Mouse (Mus musculus) adrenal gland, adult 8-10 months (tissue): ENCODE measurements at regions not wholly inside any gene's neighbourhood (a gene's known extent, or its start where the extent isn't known, plus 50 kb on each side); places are given as distances from the start of the nearest gene placed in this dataset.

Source experiments
- DNase-seq: peaks from one replicate; pipeline ENCODE4 v3.0.0; 2022

DNA sequence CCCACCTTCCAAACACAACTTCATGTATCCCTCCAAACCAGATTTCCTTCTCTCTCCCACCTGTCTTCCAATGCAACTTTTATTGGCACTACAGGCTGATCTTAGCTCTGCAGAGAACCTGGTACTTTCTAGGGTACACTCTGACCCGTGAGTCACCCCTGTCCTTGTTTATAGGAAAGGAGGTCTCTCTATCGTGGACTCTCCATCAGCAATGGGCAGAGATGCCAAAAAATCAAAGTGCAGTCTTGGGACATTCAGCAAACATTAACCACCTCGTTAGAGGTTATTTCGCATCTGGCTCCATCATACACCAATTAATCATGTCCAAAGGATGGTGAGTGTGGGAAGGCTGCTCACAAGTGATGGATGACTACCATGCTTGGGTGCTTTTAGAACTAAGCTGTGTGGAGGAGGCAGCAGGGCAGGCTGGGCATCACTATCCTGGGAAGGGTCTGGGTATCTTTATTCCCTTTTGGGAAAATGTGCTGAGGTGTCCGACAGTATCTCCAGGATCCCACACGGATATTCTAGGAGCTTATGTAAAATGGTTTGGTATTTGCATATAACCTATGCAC, 214.0 kb upstream of the Dynlrb2 start:
- no peak for DNase-seq

DNA sequence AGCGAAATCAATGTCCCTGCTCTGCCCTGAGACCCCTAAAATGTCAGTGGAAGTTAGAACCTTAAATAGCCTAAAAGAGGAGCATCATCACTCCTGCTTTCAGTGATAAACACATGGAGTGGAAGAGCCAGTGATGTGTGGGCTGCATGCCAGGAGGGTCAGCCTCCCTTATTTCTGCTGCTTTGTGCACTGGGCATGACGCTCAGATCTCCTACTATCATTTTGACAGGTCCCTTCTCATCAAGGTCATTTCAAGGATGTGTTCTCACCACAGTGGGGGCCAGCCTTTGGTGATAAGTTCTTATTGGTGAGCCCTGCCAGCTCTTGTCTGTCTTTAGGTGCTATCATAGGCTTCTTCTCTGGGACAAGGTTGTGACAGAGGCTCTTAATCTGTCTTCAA, 215.5 kb upstream of the Dynlrb2 start:
- no peak for DNase-seq

GRCm38 (mm10) chr8:116283990-116284389, 220.8 kb upstream of the Dynlrb2 start:
- DNase-seq: no peak

GRCm38 (mm10) chr8:116282341-116282740, 222.4 kb upstream of the Dynlrb2 start:
- DNase-seq: no peak

DNA sequence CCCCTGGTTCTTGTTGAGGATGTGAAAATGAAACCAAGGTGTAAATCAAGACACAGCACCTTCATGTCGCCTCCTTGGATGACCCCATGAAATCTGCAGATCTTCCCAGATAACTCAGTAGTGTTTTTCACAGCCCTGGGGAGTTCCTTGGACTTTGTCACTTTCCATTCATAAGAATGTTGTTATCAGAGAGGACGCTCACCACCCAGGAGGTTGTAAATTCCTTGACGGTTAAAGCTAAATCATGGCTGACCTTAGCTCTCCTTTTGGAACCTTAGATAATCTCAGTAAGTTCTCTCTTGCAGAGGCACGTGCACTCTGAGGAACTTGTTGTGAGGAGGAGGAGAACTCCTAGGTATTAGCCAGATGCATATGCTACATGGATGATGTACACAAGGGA, 229.8 kb upstream of the Dynlrb2 start:
- DNase-seq: no peak

DNA sequence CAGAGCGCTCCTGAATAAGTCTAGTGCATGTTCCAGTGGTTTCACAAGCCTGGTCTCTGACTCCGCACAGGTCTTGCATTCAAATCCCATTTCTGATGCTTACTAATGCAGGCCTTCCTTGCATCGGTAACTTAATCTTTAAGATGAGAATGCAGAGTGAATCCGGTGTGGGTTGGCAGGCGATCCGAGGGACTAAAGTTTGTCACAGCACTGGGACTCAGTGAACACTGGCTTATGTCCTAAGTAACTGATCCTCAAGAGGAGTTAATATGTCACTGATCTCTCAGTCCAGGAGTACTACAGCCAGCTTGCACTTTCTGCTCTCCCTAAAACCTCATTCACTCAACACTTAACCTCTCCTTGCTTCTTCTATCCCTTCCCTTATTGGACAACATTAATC, 233.5 kb upstream of the Dynlrb2 start:
- no peak for DNase-seq

DNA sequence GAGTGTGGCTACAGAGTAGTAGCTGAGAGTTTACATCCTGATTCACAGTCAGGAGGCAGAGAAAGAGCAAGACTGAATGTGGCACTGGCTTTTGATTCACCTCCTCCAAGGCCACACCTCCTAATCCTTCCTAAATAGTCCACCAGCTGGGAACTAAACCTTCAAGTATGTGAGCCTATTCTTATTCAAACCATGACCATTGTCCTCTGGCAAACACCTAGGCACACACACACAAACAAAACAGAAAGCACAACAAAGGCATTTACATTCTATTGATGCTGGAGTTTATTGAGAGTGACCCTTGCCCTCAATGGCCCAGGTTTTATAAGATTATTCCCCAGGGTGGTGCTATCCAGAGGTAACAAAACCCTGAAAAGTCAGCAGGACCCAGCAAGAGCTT, 235.4 kb upstream of the Dynlrb2 start:
- DNase-seq: no peak

DNA sequence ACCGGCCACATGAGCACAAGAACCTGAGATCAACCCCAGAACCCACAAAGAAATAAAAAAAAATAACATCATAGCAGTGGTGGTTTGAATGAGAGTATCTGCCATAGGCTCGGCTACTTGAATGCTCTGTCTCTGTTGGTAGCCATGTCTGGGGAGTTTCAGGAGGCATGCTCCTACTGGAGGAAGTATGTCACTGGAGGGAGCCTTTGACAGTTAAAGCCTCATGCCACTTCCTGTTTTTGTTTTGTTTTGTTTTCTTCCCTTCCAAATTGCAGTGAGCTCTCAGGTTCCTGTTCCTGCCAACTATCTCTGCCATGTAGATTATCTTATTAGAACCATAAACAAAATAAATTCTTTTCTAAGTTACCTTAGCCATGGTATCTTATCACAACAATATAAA, 236.1 kb upstream of the Dynlrb2 start:
- DNase-seq: no peak

DNA sequence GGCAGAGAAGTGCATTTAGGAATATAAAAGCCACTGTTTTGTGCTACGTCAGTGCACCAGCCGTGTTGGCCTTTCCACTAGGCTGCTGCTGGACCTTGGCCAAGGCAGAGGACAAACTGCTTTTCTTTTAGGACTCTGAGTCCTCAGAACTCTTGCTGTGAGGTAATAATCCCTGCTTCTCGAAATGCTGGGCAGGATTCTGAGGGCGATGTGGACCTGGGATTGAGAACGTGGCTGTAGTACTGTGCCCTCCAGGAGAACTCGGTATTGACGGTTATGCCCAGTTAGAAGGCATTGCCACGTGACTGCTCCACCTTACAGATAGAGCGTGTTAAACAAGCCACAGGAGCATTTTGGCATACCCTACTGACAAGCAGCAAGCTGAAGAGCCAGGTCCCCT, 236.6 kb upstream of the Dynlrb2 start:
- DNase-seq: no peak

DNA sequence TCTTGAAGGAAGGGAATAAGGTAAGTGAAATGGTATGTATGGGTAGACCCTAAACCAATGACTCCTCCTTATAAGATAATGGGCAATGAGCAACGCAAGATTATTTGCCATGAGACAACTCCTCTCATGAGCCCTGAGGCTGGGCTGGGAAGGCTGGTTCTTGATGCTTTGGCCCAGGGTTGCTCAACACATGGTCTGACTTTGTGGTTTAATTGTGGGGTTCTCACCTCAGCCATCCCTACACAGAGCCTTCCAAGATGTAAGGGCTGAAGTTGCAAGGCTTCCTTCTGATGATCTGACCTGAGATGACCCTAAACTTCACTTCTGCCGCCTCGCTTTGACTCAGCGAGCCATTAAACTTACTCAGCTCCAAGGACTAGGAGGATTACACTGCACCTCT, 237.8 kb upstream of the Dynlrb2 start:
- DNase-seq: no peak

DNA sequence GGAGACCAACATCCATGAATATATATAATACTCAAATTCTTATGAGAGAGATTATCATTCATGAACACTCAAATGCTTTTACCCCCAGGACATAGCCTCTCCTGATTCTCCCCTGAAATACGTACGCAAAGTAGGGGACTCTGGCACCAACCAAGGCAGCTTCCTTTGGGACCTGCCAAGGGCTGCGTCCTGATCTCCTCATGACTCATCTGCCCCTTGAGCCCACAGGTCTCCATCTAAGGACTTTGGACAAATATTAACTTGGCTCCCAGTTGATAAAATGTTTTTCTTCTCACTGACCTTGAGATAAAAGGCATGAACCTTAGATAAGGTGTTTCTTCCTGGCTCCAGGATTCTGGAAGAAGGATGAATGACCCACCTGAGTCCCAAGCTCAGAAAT, 239.2 kb upstream of the Dynlrb2 start:
- no peak for DNase-seq

DNA sequence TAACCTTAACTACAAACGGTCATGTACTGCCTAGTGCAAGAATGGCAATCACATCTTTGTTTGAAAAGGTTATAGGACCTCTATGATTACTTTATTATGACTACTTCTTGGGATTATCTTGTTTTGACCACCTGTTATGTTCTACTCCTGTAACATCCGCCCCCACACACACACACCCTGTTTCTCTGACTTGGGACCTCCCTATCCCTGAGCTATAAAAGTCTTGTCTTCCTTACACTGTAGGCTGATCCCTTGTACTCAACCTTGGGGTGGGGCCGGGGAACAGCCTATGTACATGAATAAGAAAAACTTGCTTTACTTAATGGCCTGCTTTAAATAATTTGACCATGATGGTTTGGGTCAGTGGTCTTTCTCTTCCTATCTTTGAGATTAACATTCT, 240.7 kb upstream of the Dynlrb2 start:
- DNase-seq: no peak

DNA sequence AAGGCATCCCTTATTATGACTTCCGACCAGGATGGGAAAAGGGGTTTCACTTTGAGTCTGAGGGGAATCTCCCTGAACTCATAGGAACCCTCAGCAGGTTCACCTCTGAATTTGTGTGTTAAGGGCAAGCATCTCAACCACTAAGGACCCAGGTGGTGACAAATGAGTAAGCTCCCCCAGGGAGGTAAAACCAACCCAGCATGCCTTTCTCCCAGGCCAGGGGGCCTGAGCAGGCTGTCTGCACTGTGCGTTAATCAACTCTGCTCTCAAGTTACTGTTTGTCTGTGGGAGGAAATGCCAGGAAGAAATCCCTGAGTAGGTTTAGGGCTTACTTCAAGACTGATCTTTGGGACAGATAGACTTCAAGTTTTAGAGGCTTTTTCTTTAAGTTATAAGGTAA, 243.5 kb upstream of the Dynlrb2 start:
- no peak for DNase-seq

- no peak for DNase-seq
Measured at GRCm38 (mm10) chr8:116255398-116255797, 249.4 kb upstream of the Dynlrb2 start.

- DNase-seq: no peak
Measured at GRCm38 (mm10) chr8:116252455-116253216, 252.1 kb upstream of the Dynlrb2 start.

- no peak for DNase-seq
Measured at GRCm38 (mm10) chr8:116248398-116248797, 256.4 kb upstream of the Dynlrb2 start.

DNA sequence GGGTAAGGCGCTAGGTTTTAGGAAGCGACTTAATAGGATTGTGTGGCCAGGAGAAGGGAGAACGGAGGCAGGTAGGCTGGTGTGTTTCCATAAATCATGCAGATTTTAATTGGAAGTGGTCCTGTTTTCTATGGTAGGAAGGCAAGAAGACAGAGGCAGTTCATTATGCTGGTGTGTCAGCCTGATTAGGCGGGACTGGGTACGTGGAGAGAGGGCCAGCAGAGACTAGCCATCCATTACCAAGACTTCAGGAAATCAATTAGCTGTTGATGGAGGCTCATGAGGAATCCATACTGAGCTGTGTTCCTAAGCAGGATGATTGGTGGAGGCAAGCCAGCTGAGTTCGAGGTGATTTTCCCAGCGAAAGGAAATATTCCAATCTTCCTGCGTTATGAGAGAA, 261.3 kb upstream of the Dynlrb2 start:
- no peak for DNase-seq

DNA sequence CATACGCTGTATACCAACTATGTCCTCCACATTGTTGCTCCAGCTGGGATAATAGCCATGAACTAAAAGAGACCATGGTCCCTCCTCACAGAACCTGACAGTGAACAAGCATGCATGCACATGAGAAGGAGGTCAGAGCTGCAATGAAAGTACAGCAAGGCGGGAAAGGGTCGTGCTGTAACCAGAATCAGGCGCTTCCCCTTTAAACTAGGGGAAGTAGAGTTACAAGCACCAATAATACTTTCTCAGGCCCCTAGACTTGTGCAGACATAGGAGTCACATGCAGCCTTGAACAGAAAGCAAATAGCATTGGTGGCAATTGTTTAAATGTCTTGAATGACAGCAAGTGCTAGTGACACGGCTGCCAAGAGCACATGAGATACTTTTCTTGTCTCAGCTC, 261.8 kb upstream of the Dynlrb2 start:
- DNase-seq: no peak

- DNase-seq: no peak
Measured at GRCm38 (mm10) chr8:116241987-116242242, 262.9 kb upstream of the Dynlrb2 start.

DNA sequence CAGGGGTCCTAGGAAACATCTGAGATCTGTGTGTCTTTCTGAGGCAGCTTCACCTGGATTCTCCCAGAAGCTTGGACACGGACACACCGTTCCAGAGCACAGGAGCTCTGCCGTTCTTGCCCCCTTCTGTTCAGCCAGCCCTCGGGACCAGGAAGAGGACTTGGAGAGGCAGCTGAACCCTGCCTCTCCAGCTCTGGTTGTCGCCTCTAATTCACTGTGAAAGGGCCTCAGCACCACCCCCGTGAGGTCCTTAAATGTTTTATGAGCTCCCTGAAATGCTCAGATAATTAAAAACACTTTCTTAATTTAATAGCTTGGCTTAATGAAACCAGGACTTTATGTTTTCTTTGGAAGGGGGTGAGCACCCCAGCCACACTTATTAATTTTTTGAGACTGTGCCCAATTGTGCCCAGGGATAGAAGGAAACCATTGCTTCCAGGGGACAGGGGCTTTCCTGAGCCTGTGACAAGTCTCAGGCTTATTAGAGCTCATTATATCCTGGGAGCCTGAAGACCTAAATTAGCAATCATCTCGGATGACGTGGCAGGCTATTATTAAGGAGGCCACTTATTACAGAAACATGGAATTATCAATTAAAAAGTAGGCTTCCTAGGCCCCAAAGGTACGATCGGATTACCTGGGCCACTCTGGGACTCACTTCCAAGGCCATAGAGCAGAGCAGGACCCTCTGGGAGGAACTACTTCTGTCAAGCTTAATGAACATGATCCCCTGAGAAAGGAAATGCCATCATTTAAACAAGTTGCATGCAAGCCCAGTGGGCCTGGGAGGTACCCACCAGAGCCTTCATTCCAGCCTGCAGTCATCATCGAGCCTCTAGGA, 263.4 kb upstream of the Dynlrb2 start:
- no peak for DNase-seq

DNA sequence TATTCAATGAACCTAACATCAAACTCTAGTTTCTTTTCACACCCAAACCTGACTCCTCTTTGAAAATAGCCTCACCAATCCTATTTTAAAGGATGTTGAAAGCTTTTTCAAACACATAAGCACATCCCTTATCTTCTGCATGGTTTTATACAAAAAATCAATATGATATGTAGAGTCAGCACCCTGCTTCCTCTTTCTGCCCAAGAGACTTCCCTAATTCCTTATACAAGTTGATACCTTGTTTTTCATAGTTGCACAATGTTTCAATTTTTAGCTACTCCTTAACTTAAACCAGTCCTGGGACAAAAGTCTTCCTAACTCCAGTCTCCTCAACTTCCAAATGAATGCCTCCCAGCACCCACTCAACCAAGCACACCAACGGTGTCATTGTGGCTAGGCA, 266.1 kb upstream of the Dynlrb2 start:
- DNase-seq: no peak

- DNase-seq: no peak
Measured at GRCm38 (mm10) chr8:116237561-116238100, 267.1 kb upstream of the Dynlrb2 start.

DNA sequence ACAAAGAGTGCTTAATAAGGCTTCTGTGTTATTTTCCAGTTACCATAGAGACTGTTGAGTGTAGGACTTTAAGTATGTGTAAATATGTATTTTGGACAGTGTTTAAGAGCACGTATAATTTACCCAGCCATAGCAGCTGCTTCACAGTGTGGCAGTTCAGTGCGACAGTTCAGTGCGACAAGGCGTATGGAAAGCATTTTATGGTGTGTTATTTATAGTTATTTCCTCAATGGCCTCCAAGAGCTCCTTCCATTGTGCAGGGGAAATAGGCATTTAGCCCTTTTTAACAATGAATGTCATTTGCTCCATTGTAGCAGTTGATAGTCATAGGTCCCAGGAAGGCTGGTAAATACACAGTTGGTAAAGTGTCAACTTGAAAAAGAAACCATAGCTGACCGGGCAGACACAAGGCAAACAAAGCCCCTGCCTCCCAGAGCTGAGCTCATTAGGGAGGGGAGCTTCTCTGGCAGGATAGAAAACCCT, 275.1 kb upstream of the Dynlrb2 start:
- DNase-seq: no peak

DNA sequence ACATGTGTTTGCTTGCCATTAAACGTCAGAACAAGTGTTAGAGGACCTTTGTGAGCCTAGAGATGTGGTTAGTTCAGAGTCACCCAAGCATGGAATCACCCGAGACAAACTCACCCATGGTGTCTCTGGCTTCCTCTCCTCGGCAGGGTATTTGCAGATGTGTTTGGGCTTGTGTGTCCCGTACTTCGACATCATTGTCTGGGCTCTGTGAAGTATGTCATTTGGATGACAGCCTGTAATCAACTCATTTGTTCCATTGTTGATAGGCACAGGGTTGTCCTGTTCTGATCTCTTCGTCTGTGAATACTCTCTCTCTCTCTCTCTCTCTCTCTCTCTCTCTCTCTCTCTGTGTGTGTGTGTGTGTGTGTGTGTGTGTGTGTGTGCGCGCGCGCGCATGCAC, 277.8 kb upstream of the Dynlrb2 start:
- no peak for DNase-seq
